Mouse (Mus musculus) ES-Bruce4 (cell line): Measurements from ENCODE around the gene Clec4g.
"Not testable (repeated sequence)": the region's sequence is repeated elsewhere in the genome, so short reads cannot be mapped to it uniquely, and the experiment has no call there.

Experiments used
- CTCF ChIP-seq: IDR thresholded peaks from one replicate; pipeline ENCODE4 v1.8.1; 2011; ENCODE audit warnings: low read depth, low read length
- EP300 ChIP-seq: IDR thresholded peaks from 2 replicates; pipeline ENCODE4 v1.6.1; 2011; ENCODE audit warnings: low read depth, low read length; ENCODE audit not compliant: insufficient read depth
- POLR2A ChIP-seq: IDR thresholded peaks from one replicate; pipeline ENCODE4 v1.8.1; 2011; ENCODE audit warnings: low read length; ENCODE audit not compliant: insufficient read depth

DNA sequence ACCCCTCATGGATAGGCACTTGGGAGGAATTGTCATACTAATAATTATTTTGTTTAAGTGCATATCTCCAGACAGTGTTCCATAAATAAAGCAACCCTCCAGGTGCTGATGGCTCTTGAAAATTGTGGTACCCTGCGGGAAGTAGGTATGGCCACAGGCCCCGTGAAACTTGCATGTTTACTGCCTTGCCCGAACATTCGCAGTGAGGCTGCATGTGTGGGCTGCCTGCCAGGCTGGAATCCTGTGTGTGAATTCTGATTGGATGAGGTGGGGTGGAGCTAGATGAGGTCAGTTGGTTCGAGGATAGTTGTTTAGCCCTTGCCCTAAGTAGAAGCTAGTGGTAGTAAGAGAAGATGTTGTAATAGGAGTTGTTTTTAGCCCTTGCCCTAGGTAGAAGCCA lies 48.2 kb upstream of the Clec4g start:
- not testable (repeated sequence) for TF ChIP-seq POLR2A, CTCF, EP300
